Mouse (Mus musculus) liver, embryonic 11.5 days (tissue): ENCODE results near the gene 4933405L10Rik. TPM values are rescaled to one million over a fixed set of nuclear protein-coding genes. Genes with fewer than 3 reads are reported as not detected.
A peak's percentile ranks its signal among the peaks of the same experiment; 100 is the strongest.

ENCODE experiments used
- ATAC-seq: fragments of 200-750 bp; cut with Nextera tagmentation; replicated peaks from 2 replicates; pipeline ENCODE4 v1.8.0; 2017; ENCODE audit warnings: moderate number of reproducible peaks, mild to moderate bottlenecking, moderate TSS enrichment, moderate library complexity; ENCODE audit not compliant: low FRiP score
- DNase-seq: peaks from one replicate; pipeline ENCODE4 v3.0.0-alpha.2; 2017; ENCODE audit warnings: low spot score
- H3K27ac ChIP-seq: fragments of 300-500 bp; sonication (generic); 2 replicates; pipeline ENCODE4 v1.5.1; 2014; ENCODE audit warnings: mild to moderate bottlenecking, low read depth, low read length, control low read depth
- H3K27me3 ChIP-seq: fragments of 300-500 bp; sonication (generic); replicated peaks from 2 replicates; pipeline ENCODE4 v1.6.1; 2014; ENCODE audit warnings: low read length, mixed read lengths; ENCODE audit not compliant: control insufficient read depth, insufficient read depth
- H3K36me3 ChIP-seq: fragments of 300-500 bp; sonication (generic); 2 replicates; pipeline ENCODE4 v1.6.1; 2014; ENCODE audit warnings: mild to moderate bottlenecking, low read length, moderate library complexity, mixed read lengths; ENCODE audit not compliant: control insufficient read depth, insufficient read depth
- H3K4me1 ChIP-seq: fragments of 300-500 bp; sonication (generic); replicated peaks from 2 replicates; pipeline ENCODE4 v1.6.1; 2014; ENCODE audit warnings: low read length, mixed read lengths; ENCODE audit not compliant: control insufficient read depth, insufficient read depth
- H3K4me2 ChIP-seq: fragments of 300-500 bp; sonication (generic); 2 replicates; pipeline ENCODE4 v1.6.1; 2014; ENCODE audit warnings: mild to moderate bottlenecking, control low read depth, moderate library complexity
- H3K4me3 ChIP-seq: fragments of 300-500 bp; sonication (generic); 2 replicates; pipeline ENCODE4 v1.5.1; 2014; ENCODE audit warnings: low read depth, low read length, control low read depth
- H3K9ac ChIP-seq: fragments of 300-500 bp; sonication (generic); 2 replicates; pipeline ENCODE4 v1.6.1; 2014; ENCODE audit warnings: low read depth, low read length, control low read depth
- H3K9me3 ChIP-seq: fragments of 300-500 bp; sonication (generic); 2 replicates; pipeline ENCODE4 v1.6.1; 2016; ENCODE audit warnings: low read length, inconsistent platforms, mixed read lengths; ENCODE audit not compliant: control insufficient read depth
- WGBS: fragments of 180-500 bp; shearing (Covaris S2); extraction: QIAGEN DNeasy Blood & Tissue Kit; methylation state at CpG from one replicate; pipeline ENCODE4 v1.1.7; 2014; 5-methylcytosine and 5-hydroxymethylcytosine counted together
- polyA plus RNA-seq: library from polyadenylated mRNA; unstranded; fragments of >200 nt; fragmentation: Nextera tagmentation; extraction: Ambion mirVana; gene quantifications from 2 replicates; pipeline ENCODE4 v1.2.1, GENCODE M21; 2014

The 4933405L10Rik gene
- polyA plus RNA-seq, 1 experiment from 2014 or later: 0.26 TPM

DNA sequence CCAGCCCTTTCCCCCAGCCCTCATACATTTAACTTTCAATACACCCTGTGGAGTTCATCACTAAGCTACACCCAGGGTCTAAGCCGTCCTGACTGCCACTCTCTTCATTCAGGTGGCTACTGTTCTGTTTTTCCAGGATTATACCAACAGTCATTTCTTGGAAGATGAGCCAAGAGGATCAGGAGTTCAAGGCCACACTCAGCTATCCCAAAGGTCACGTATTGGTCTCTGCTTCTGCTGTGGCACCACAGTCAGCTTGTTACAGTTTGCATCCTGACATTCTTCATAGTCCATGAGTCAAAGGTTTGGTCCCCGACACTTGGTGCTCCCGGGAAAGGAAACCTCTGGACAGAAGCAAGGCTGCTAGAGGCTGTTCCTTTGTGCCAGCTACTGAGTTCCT lies 12.2 kb downstream of the 4933405L10Rik start:
- H3K9ac ChIP-seq: no peak overlapping the region
- no peaks in the 10 kb centered on the region for H3K27me3 ChIP-seq
- DNase-seq (no peak), ATAC-seq (no peak)
- no peak overlapping the region for H3K4me2 ChIP-seq
- H3K9me3 ChIP-seq: no peaks in the 10 kb centered on the region
- H3K36me3 ChIP-seq: no peaks in the 10 kb centered on the region
- no peak overlapping the region for H3K27ac ChIP-seq
- H3K4me3 ChIP-seq: no peak overlapping the region
- H3K4me1 ChIP-seq: no peaks in the 10 kb centered on the region
- 85% methylated on average over 4 of the region's 4 CpGs for WGBS

DNA sequence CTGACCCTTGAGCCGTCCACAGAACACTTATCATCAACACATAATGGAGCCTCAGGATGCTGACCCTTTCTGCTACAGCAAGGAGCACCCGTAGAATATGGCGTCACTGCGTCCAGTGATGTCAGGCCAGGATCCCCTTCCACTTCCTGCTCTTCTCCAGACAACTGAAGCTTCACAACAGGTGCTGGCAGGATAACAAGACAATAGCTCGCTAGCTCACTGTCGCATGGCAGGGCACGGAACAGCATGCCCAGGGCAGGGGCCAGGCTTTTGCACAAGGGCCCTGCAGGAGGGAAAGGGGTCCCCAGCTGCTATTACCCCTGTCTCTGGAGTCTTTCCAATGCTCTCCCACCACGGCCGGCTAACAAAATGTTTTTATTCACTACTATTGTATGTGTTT lies 15.4 kb downstream of the 4933405L10Rik start:
- Histone ChIP-seq H3K9me3 (no peaks in the 10 kb centered on the region), H3K4me1 (0 out of 2 replicates have a peak, but pooled peaks cover 4% of the 10 kb centered on the region), H3K27ac (no peak overlapping the region), H3K4me2 (no peak overlapping the region), H3K27me3 (no peaks in the 10 kb centered on the region), H3K4me3 (no peak overlapping the region), H3K36me3 (no peaks in the 10 kb centered on the region), H3K9ac (no peak overlapping the region)
- DNase-seq (no peak), ATAC-seq (no peak)
- 84% methylated on average over 9 of the region's 9 CpGs for WGBS

DNA sequence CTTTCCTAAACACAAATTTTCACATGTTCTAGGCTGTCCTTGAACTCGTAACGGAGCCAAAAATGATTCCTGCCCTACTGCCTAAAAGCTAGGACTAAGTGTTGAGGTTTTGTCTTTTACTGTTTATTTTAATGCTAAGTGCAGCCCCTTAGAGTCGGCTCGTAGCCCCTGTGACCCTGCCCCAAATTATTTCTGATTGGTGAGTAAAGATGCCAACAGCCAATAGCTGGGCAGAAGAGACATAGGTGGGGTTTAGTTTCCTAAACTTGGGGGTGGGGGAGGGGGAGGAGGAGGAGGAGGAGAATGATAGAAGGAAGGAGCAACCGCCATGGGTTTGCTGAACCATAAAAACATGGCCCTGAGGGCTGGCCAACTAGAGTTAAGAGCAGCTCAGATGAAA lies 18.3 kb downstream of the 4933405L10Rik start:
- Histone ChIP-seq H3K9ac (no peak overlapping the region), H3K4me1 (0 out of 2 replicates have a peak, but pooled peaks cover 4% of the 10 kb centered on the region), H3K4me2 (no peak overlapping the region), H3K36me3 (no peaks in the 10 kb centered on the region), H3K4me3 (no peak overlapping the region), H3K27me3 (no peaks in the 10 kb centered on the region), H3K9me3 (no peaks in the 10 kb centered on the region), H3K27ac (no peak overlapping the region)
- 73% methylated on average over 5 of the region's 5 CpGs for WGBS
- DNase-seq: no peak
- ATAC-seq: no peak

DNA sequence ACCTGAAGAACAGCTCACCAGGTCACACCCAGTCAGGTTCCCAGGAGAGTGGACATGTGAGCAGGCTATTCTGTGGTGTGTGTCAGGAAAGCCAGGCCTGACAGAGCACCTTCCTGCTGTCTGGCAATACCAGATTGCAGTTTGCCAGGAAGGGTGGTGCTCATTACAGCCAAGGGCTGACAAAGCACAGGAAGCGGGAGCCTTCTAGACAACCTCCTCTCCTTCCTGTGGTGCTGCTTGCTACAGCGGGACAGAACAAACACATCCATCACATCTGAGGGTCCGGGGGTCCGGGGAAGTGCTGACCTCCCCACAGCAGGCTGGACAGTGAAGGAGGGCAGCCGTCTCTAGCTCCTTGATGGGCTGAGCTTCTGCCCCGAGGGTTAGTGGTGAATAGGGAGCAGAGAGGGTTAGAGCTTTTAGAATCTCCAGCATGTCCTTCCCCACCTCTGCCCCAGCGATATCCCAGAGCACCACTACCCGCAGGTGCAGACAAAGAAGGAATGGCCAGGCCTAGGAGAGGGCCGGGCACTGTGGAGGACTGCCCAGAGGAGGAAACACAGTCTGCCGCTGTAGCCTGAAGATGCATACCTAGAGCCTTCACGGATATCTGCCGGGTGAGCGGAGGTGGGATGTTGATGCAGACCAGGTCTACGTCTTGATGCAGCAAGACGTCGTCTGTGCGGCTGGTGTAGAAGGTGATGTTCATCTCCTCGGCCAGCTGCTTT lies 20.1 kb downstream of the 4933405L10Rik start:
- Histone ChIP-seq H3K27ac (no peak overlapping the region), H3K4me3 (no peak overlapping the region), H3K4me1 (0 out of 2 replicates have a peak, but pooled peaks cover 9% of the 10 kb centered on the region), H3K9ac (no peak overlapping the region), H3K27me3 (no peaks in the 10 kb centered on the region), H3K9me3 (no peaks in the 10 kb centered on the region), H3K4me2 (peak overlapping the region; percentile 6), H3K36me3 (no peaks in the 10 kb centered on the region)
- WGBS: 61% methylated on average over 18 of the region's 18 CpGs
- peak; percentile 71 for ATAC-seq
- DNase-seq: no peak

GRCm38 (mm10) chr8:105732186-105732585 lies 24.7 kb downstream of the 4933405L10Rik start:
- no peak for ATAC-seq
- 59% methylated on average over 5 of the region's 5 CpGs for WGBS
- Histone ChIP-seq H3K36me3 (no peaks in the 10 kb centered on the region), H3K27me3 (no peaks in the 10 kb centered on the region), H3K9ac (no peak overlapping the region), H3K9me3 (no peaks in the 10 kb centered on the region), H3K4me2 (no peak overlapping the region), H3K27ac (no peak overlapping the region), H3K4me1 (0 out of 2 replicates have a peak, but pooled peaks cover 5% of the 10 kb centered on the region), H3K4me3 (no peak overlapping the region)
- DNase-seq: no peak

DNA sequence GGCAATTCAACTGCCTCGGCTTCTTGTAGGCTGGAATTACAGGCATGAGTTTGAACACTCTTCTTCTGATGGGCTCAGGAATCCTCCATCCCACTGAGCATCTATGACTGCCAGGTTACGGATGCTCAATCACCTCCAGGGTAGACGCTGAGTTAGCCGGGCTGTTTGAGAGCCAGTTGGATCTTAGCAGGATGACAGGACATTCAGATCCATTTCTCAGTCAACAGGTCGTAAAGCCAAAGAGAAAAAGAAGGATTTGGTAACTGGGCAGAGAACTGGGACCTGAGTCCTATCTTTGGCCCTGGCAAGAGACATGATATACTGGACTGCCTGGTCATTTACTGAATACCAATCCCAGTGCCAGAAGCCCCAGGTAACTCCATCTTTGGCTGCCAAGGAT lies 31.8 kb downstream of the 4933405L10Rik start:
- H3K4me3 ChIP-seq: no peak overlapping the region
- no peaks in the 10 kb centered on the region for H3K4me1 ChIP-seq
- no peaks in the 10 kb centered on the region for H3K27me3 ChIP-seq
- H3K27ac ChIP-seq: no peak overlapping the region
- DNase-seq: no peak
- H3K9ac ChIP-seq: no peak overlapping the region
- no peaks in the 10 kb centered on the region for H3K9me3 ChIP-seq
- no peaks in the 10 kb centered on the region for H3K36me3 ChIP-seq
- ATAC-seq: no peak
- H3K4me2 ChIP-seq: no peak overlapping the region
- 92% methylated on average over 5 of the region's 5 CpGs for WGBS

GRCm38 (mm10) chr8:105743301-105743700 lies 35.8 kb downstream of the 4933405L10Rik start:
- H3K4me3 ChIP-seq: no peak overlapping the region
- DNase-seq (no peak), ATAC-seq (no peak)
- H3K27ac ChIP-seq: no peak overlapping the region
- WGBS: 80% methylated on average over 4 of the region's 4 CpGs
- H3K36me3 ChIP-seq: no peaks in the 10 kb centered on the region
- H3K4me1 ChIP-seq: 0 out of 2 replicates have a peak, but pooled peaks cover 3% of the 10 kb centered on the region
- no peak overlapping the region for H3K4me2 ChIP-seq
- H3K9ac ChIP-seq: no peak overlapping the region
- H3K27me3 ChIP-seq: no peaks in the 10 kb centered on the region
- no peaks in the 10 kb centered on the region for H3K9me3 ChIP-seq

DNA sequence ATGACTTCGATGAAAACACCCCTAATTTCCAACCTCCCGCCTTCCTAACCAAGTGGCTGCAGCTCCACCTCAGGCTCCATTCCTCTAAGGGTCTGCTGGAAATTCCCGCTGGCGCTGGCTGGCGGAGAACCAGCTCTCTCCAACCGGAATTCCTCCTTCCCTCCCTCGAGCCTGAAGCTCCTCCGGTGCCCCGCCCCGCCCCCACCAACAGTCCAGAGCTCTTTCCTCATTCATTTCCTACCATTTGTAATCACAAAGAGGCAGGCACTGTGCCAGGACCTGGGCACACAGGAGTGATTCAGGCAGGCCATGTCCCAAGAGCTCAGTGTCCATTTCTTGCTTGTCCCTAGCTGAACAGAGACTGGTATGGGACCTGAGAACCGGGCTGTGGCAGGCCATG lies 43.2 kb downstream of the 4933405L10Rik start:
- no peak for DNase-seq
- Histone ChIP-seq H3K27me3 (no peaks in the 10 kb centered on the region), H3K9ac (no peak overlapping the region), H3K4me1 (peaks cover 14% of the 10 kb centered on the region), H3K9me3 (no peaks in the 10 kb centered on the region), H3K4me2 (peak overlapping the region; percentile 31; the same call in 1 of the 2 replicates), H3K4me3 (no peak overlapping the region), H3K36me3 (no peaks in the 10 kb centered on the region), H3K27ac (0 out of 2 replicates have a peak overlapping the region, but pooled peaks have one; percentile 13)
- ATAC-seq: no peak
- WGBS: 27% methylated on average over 11 of the region's 11 CpGs

DNA sequence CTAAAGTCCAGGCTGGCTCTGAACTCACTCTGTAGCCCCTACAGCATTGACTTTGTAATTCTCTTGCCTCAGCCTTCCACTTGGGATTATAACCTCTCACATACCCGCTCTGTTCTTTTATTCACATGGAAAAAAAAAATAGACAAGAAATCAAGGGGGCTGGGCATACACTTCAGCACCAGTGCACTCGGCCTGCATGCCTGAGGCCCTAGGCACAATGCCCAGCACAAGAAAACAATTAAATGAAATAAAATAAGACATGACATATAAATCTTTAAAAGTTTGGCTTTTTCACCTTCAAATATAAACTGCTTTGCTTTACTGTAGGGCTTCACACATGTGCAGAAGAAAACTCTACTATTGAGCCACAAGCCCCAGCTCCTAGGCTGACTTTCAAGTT lies 46.5 kb downstream of the 4933405L10Rik start:
- H3K9me3 ChIP-seq: no peaks in the 10 kb centered on the region
- H3K27me3 ChIP-seq: no peaks in the 10 kb centered on the region
- no peak overlapping the region for H3K4me2 ChIP-seq
- no peak overlapping the region for H3K27ac ChIP-seq
- WGBS: 79% methylated on average over 2 of the region's 2 CpGs
- H3K9ac ChIP-seq: no peak overlapping the region
- H3K36me3 ChIP-seq: no peaks in the 10 kb centered on the region
- peaks cover 18% of the 10 kb centered on the region for H3K4me1 ChIP-seq
- H3K4me3 ChIP-seq: no peak overlapping the region
- DNase-seq (no peak), ATAC-seq (no peak)
